Mouse (Mus musculus) layer of hippocampus, postnatal 36 days (tissue): ENCODE measurements around the gene Gfod2. TPM values are rescaled to one million over a fixed set of nuclear protein-coding genes. Genes with fewer than 3 reads are reported as not detected.

ENCODE experiments used
- DNase-seq, 2 experiments: peaks; one replicate each; pipeline ENCODE4 v3.0.0; 2022
- total RNA-seq, 2 experiments: library from RNA; stranded (reverse); gene quantifications; 2 replicates each; pipeline ENCODE4 v1.2.3; 2021

Gene Gfod2
- total RNA-seq: 10 to 100 TPM; 21.9 to 22.5 TPM

- DNase-seq: peak; percentile 98 to 99
Observed at GRCm38 (mm10) chr8:105758277-105759108, at the start of gene Gfod2. TSS of gene Gfod2 (minus strand) at chr8:105758664.

DNA sequence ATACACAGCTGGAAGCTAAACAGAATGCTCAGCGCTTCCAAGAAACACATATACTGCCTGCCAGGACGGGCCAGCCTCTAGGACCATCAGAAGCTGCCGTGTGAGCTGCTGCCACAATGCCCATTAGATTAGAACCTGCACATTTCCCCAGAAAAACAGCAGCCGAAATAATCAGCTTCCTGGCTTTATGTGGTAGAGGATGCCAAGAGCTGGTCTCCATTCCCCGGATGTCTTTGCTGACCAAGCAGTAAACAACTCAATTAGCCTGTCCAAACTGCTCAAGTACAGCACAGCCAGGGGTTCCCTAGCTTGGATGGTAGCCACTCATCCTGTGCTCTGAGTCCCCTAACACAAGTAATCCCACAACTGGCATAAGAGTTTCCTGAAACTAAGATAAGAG lies 49.3 kb upstream of the Gfod2 start:
- no peak for DNase-seq

DNA sequence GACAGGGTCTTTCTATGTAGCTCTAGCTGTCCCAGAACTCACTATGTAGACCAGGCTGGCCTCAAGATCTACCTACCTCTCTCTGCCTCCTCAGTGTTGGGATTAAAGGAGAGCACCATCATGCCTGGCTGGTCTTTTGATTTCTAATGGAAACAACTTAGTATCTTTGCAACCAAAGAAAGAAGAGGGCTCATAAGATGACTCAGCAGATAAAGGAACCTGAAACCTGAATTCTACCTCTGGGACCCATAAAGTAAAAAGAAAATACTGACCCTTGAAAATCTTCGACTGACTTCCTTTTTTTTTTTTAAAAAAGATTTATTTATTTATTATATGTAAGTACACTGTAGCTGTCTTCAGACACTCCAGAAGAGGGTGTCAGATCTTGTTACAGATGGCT lies 47.5 kb upstream of the Gfod2 start:
- no peak for DNase-seq

GRCm38 (mm10) chr8:105805346-105805745 lies 46.9 kb upstream of the Gfod2 start:
- DNase-seq: no peak

- no peak for DNase-seq
Observed at GRCm38 (mm10) chr8:105804797-105805196, 46.3 kb upstream of the Gfod2 start.

DNA sequence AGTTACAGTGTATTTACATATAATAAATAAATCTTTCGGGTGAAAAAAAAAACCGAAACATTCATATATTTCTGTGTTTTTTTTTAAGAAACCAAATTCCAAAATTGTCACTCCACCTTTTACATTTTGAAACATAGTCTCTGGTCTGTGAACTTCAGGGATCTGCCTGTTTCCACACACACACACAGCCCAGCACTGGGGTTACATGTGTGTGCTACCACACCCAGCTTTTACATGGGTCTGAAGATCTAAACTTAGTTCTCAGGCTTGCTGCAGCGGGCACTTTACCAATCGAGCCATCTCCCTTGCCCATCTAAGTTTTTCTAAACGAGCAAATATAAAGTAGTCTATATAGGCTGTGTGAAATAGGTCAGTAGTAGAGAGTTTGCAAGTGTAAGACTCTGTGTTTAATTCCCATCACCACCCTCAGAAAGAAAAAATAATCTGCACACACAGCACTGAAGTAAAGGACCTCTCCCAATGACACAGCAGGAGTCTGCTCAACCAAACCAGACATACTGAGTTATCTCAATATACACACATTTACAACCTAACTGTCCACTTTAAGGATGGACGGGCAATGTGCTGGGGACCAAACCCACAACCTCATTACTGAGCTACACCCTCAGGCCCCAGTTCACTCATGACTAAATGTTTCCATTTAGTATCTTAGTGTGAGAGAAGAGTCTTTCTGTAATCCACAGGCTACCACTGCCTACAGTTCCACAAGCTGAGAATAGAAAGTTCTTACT lies 42.9 kb upstream of the Gfod2 start:
- no peak for DNase-seq

- peak; percentile 40 to 45 for DNase-seq
Observed at GRCm38 (mm10) chr8:105799091-105799812, 40.8 kb upstream of the Gfod2 start.

DNA sequence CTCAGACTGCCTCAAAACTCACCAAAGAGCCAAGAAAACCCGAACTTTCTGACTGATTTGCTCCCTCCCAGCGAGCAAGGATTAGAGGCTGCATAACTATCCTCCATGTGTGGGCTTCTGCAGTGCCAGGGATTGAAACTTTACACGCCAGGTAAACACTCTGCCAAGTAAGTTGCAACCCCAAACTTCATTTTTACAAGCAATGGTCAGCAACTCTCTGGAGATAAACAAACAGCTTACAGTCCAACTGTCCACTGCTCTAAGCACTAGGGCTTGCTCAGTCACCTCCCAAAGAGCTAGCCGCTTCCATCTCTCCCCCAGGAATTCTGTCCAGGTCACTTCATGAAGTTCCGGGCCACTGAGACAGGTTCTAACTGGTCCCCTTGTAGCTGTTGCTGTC lies 39.9 kb upstream of the Gfod2 start:
- no peak for DNase-seq

DNA sequence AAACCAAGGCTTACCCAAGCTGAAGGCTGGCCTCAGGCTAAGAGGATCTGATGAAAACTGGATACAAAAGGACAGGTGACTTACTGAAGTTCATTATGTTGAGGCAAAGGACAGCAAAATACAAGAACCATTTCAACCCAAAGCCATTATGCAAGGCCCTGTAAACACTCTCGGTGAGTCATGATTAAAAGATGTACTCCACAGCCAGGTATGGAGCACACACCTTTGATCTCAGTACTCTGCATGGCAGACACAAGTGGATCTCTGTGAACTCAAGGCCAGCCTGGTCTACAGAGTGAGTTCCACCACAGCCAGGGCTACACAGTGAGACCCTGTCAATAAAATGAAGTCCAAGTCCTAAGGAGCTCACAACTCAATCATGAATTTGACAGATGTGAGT lies 37.3 kb upstream of the Gfod2 start:
- DNase-seq: no peak

DNA sequence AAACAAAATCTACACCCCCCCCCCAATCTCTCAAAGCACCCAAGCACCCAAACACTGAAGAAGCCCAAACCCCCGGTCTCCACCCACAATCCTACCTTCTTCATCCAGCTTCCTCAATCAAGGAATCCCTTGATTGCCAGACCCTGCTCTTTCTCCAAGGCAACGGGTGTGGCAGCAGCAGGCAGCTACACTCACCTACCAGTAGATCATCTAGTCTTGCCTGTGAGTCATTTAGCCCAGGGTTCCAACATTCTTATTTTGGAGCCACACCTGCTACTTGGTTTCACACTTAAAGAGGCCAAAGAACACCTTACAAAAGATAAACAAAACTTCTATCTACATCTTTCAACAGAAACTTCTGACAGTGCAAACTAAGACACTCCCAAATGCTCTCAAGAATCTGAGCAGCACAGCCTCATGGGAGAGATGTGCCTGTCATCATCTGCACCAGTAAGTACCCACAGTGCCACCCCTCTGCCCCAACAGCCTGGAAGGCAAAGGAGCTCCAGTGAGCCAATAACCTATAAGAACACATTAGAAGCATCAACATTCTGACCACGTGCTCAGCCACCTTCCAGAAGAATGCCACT lies 35.6 kb upstream of the Gfod2 start:
- DNase-seq: no peak

GRCm38 (mm10) chr8:105793331-105793730 lies 34.9 kb upstream of the Gfod2 start:
- no peak for DNase-seq

GRCm38 (mm10) chr8:105789626-105790025 lies 31.2 kb upstream of the Gfod2 start:
- no peak for DNase-seq

GRCm38 (mm10) chr8:105788927-105789326 lies 30.5 kb upstream of the Gfod2 start:
- DNase-seq: no peak

DNA sequence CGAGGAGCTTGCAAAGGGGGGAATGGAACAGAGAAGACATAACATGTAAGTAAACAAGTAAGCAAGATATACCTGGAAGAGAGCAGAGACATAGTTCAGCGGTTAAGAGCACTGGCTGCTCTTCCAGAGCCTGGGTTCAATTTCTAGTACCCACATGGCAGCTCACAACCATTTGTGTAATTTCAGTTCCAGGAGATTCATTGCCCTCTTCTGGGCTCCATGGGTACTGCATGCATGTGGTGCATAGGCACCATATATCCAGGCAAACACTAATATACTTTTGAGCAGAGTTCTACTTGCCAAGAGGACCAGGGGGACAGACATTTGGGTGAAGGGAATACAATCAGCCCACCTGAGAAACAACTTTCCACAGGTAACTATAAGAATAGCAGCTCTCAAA lies 29.8 kb upstream of the Gfod2 start:
- DNase-seq: no peak

GRCm38 (mm10) chr8:105780298-105780697 lies 21.8 kb upstream of the Gfod2 start:
- no peak for DNase-seq

DNA sequence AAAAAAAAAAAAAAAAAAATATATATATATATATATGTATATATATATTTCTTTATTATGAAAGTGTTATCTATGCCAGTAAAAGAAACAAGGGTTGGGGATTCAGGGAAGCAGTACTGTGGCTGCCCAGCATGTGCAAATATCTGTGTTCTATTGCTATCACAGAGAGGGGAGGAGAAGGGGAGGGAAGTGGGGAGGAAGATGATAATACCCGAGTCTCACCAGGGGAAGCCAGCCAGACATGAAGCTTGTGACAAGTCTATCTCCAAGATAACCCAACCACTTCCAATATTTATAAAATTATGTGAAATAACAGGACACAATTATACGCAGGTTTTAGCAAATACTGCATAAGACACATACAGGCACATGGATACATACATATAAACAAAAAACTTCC lies 19.4 kb upstream of the Gfod2 start:
- no peak for DNase-seq

DNA sequence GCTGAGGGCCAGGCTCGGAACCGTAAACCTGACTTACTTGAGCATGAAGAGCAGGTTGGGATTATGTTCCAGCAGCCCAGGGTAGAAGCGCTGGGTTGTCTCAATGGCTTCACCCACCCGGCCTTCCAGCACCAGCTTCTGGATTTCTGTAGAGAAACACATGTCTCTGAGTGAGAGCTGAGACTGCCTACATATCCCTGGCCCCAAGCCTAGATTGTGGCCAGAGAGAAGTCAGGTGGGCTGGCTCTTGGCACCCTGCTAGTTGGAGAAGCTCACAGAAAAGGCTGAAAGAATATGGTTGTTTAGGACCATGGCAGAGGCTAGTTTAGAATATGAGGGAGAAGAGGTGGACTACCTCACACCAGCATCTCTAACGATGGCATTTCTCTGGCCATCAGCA lies 16.0 kb upstream of the Gfod2 start:
- no peak for DNase-seq

GRCm38 (mm10) chr8:105773441-105773861 lies 15.0 kb upstream of the Gfod2 start:
- DNase-seq: no peak

DNA sequence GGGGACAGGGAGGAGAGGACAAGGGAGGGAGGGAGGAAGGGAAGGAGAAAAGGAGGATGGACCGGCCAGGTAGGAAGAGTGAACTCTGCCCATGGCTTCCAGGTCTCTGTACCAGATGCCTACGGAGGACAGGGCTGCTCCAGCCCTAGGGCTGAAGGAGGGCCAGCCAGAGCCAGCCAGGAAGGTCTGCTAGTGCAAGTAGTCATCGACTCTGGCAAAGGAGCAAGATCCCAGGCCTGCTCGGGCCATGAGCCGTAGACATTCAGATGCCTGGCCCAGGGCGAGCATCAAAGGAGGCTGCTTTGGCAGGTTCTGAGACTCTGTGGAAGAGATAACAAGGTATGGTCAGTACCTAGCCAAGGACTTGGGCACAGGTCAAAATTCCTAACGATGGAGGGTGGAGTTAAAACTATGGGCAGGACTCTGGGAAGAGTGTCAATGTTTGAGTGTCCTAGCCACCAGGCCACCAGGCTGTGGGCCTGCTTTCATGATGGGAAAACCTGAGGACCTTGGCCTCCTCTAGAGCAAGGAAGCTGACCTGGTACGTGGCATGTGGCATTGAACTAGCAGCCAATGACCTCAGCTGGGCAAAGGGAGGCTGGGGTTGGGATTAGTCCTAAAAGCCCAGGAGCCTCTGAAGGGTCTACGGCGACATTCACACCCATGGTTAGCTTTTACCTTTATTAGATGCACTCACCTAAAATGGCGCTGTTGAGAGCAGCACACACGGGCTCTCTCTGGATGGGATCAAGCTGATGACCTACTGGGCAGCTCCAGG lies 13.1 kb upstream of the Gfod2 start:
- no peak for DNase-seq

DNA sequence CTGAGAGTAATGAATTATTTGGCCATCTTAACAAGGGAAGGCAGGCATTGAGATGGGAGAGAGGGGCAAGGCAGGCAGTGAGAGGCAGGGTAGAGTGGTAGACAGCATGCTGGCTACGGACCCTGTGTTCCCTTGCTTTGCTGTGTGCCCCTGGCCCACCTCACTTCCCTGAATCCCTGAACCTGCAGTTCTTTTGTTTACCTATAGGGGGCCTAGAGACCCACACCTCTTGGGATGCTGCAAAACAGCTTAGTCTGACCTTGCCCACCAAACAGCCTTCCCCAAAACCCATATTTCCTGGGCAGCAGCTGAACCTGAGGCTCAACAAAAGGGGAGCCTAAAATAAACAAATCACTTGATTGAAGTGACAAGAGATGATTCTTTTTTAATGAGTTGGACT lies 12.1 kb upstream of the Gfod2 start:
- DNase-seq: no peak

- no peak for DNase-seq
Observed at GRCm38 (mm10) chr8:105768485-105769257, 10.2 kb upstream of the Gfod2 start.
